Mouse (Mus musculus) layer of hippocampus, adult 8-10 months (tissue): ENCODE measurements around the gene Adprm. TPM values are rescaled to one million over a fixed set of nuclear protein-coding genes. Genes with fewer than 3 reads are reported as not detected.
A peak's percentile ranks its signal among the peaks of the same experiment; 100 is the strongest.
"Not testable (repeated sequence)": the region's sequence is repeated elsewhere in the genome, so short reads cannot be mapped to it uniquely, and the experiment has no call there.

Source experiments
- DNase-seq, 2 experiments: peaks; one replicate each; pipeline ENCODE4 v3.0.0; 2022; ENCODE audit warnings: low spot score in 2 of 2
- total RNA-seq, 4 experiments: library from RNA; stranded (reverse); gene quantifications; 2 replicates each; pipeline ENCODE4 v1.2.4; 2022

The Adprm gene
- total RNA-seq = 10 to 100 TPM; 24.0 to 31.6 (median 29.5) TPM

- peak; percentile 79 to 84 for DNase-seq
These were observed at the start of gene Adprm, which contains the start of gene Sco1 for GRCm38 (mm10) chr11:67052321-67052952. Adprm (minus strand) TSS chr11:67052594. Sco1 (plus strand) TSS chr11:67052670.

DNA sequence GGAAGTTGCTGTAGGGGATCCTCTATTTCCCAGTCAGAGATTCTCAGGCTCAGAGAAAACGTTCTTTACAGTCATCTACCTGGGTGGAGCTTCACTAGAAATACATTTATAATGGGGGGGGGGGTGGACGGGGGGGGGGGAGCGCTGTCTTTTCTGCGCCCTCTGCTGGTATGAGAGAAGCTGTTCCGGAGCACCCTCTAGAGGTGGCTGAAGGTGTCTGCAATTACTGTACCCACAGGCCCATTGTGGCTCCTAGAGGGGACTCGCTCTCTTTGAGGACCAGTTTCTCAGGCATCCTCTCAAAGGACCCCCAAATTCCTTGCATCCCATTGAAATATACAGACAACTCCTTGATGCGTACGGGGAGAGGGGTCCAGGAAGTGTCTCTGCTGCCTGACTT, 49.3 kb upstream of the Adprm start:
- DNase-seq = peak in 1 of 2 experiments; percentile 57

- peak in 1 of 2 experiments; percentile 45 for DNase-seq
These were observed 47.8 kb upstream of the Adprm start for GRCm38 (mm10) chr11:67100169-67100568.

DNA sequence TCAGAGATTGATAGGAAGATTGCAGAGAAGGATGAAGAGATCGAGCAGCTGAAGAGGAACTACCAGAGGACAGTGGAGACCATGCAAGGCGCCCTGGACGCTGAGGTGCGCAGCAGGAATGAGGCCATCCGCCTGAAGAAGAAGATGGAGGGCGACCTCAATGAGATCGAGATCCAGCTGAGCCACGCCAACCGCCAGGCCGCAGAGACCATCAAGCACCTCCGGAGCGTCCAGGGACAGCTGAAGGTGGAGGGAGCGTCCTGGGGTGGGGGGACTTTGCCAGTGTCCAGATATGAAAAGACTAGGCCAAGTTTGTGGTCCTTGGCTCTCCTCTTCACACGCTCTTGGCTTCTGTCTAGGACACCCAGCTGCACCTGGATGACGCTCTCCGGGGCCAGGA, 46.8 kb upstream of the Adprm start:
- DNase-seq = no peak

DNA sequence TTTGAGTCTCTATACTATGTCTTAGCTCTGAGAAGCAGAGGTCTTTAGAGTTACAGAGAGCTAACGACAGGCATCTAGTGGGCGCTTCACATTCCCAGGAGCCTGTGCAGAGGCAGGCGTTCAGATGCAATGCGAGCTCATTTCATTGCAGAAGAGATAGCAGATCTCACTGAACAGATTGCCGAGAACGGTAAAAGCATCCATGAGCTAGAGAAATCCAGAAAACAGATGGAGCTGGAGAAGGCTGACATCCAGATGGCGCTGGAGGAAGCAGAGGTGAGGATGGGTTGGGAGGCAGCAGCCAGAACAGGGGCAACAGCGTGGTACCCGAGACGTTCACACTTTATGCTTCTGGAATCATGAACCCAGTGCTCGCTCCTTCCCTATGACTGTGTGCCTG, 46.0 kb upstream of the Adprm start:
- DNase-seq = peak; percentile 61 to 66

- no peak for DNase-seq
These were observed 45.3 kb upstream of the Adprm start for GRCm38 (mm10) chr11:67097709-67098108.

DNA sequence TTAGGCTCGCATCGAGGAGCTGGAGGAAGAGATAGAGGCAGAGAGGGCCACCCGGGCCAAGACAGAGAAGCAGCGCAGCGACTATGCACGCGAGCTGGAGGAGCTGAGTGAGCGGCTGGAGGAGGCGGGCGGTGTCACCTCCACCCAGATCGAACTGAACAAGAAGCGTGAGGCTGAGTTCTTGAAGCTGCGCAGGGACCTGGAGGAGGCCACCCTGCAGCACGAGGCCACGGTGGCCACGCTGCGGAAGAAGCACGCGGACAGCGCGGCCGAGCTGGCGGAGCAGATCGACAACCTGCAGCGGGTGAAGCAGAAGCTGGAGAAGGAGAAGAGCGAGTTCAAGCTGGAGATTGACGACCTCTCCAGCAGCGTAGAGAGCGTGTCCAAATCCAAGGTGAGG, 42.1 kb upstream of the Adprm start:
- no peak for DNase-seq

- DNase-seq = no peak
These were observed 41.3 kb upstream of the Adprm start for GRCm38 (mm10) chr11:67093652-67094051.

DNA sequence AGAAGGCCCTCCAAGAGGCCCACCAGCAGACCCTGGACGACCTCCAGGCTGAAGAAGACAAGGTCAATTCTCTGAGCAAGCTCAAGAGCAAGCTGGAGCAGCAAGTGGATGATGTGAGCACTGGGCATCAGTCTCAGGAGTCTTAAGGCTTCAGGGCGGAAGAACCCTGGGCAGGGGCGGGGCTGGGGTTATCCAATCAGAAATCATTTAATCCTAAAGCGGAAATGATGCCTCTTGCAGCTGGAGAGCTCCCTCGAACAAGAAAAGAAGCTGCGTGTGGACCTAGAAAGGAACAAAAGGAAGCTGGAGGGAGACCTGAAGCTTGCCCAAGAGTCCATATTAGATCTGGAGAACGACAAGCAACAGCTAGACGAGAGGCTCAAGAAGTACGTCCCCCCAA, 40.8 kb upstream of the Adprm start:
- no peak for DNase-seq

- DNase-seq = not testable (repeated sequence)
These were observed 40.0 kb upstream of the Adprm start for GRCm38 (mm10) chr11:67092354-67092753.

DNA sequence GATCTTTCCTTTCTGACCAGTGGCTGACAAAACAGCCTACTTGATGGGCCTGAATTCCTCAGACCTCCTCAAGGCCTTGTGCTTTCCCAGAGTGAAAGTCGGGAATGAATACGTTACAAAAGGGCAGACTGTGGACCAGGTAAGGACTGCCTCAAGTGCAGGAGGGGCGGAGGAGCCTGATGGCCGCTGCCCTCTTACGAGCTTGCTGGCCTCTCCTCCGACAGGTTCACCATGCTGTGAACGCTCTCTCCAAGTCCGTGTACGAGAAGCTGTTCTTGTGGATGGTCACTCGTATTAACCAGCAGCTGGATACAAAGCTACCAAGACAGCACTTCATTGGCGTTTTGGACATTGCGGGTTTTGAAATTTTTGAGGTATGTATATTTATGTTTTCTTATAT, 34.8 kb upstream of the Adprm start:
- DNase-seq = no peak

GRCm38 (mm10) chr11:67086467-67087164, 34.2 kb upstream of the Adprm start:
- DNase-seq = no peak

DNA sequence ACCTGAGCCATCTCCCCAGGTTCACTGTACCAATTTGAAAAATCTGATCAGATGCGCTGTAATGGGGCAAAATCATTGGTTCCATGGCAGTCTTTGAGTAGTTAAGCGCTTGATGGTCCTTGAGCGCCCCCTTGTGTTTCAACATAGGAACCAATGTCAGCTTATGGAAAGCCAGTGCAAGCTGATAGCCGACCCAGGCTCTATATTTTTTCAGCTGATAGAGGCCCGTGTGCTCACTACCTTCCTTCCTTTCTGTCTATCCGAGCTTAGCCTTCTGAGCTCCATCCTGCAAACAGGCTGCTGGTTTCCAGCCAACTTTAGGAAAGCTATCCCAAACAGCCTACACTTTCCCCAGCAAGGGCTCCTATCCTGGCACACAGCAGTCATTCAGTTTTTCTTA, 33.1 kb upstream of the Adprm start:
- peak; percentile 46 to 71 for DNase-seq

GRCm38 (mm10) chr11:67083712-67084340, 31.4 kb upstream of the Adprm start:
- no peak for DNase-seq

DNA sequence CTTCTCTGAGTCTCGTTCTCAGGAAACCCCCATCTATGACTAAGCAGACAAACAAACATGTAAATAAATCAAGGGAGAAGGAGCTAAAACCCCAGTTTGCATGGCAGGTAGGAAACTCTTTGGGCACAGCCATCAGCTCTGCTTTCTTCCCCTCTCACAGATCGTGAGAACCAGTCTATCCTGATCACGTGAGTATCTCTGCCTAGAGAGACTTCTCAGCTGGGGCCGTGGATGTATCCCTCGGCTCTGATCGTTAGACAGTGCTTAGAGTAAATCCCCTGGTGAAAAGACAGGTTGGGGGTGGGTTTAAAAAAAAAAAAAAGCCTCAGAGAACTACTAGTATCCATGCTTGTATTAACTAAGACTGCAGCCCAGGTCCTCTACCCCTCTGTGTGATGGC, 30.8 kb upstream of the Adprm start:
- DNase-seq = no peak

- DNase-seq = no peak
These were observed 30.4 kb upstream of the Adprm start for GRCm38 (mm10) chr11:67082793-67083192.

DNA sequence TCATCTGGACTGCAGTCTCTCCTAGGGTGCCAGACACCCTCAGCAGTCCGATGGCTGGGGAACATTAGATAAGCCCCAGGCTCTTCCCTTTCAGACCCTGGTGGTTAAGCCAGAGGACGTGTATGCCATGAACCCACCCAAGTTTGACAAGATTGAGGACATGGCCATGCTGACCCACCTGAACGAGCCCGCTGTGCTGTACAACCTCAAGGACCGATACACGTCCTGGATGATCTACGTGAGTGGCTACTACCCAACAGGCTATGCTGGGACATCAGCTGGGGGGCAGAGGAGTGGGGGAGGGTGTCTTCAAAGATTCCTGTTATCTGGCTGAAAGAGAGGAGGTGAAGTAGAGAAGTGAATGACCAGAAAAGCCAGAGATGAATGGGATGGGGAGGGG, 29.8 kb upstream of the Adprm start:
- DNase-seq = no peak

DNA sequence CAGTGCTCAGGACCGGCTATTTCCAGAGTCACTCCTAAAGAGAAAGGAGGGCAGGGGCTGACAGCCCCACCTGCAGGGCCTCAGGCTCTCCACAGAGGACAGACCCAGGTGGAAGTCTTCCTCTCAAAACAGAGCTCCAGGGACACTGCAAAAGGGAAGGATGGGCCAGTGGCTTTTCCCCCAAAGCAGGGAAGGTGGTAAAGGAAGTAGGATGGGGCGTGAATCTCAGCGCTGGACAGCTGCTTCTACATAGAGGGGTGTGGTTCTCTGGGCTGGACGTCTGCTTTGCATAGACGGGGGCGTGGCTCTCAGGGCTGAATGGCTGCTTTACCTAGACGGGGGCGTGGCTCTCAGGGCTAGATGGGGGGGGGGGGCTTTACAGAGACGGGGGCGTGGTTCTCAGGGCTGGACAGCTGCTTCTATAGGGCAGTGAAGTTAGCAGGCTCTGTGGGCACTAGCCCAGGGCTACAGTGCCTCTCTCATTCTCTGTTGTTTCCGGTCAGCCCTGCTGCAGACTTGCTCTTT, 28.8 kb upstream of the Adprm start:
- DNase-seq = no peak

DNA sequence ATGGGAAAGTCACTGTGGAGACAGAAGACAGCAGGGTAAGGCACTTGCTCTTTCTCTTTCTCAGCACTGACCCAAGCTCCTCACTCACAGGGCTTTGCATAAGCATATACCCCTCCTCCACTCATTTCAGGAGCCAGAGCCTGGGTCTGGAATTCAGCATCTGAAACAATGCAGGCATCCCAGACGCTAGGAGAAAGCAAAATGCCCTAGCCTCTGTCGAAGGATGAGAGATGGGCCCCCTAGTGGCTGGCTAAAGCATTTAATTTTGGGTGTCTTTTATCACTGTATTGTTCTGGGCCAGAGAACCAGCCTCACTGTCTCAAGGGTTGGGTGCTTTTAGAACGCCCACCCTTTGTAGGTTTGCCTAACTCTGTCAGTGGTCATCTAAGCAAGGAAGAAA, 27.8 kb upstream of the Adprm start:
- DNase-seq = peak in 1 of 2 experiments; percentile 41

- DNase-seq = no peak
These were observed 27.3 kb upstream of the Adprm start for GRCm38 (mm10) chr11:67079740-67080139.

DNA sequence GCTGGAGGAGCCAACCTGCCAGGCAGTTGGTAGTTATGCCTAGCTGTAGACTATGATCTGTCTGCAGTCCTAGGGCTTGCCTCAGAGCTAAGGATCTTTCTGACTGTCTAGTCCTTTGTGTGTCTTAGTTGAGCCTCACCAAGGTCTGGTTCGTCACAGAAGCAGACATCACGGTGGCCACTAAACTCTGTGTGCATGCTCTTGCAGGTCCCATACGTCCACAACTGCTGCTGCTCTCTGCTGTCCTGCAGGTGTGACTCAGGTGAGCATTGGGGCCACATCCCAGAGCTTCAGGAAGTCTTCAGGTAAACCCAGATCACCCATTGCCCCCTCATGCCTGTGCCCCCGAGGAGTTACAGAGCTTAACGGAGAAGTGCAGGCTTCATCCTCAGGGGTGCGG, 26.5 kb upstream of the Adprm start:
- DNase-seq = no peak

DNA sequence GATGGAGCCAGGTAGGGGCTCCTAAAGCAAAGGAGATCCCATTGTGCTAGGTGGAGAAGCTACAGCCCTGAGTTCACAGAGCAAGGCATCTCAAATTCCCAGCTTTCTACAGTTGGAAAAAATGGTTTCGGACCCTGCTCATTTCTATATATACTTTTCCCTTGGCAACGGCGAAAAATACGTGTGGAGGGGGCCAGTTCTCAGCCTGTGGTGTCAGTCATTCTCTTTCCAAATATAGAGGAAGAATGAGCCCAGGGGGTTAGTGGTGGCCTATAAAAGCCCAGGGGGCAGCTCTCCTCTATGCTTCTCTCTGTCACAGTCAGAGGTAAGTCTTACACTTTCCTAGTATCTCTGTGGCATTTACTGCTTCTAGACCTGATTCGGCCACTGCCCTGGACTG, 25.6 kb upstream of the Adprm start, which contains the start of gene Myh3:
TSS of gene Myh3 (plus strand) at position 301 of the 400 bp plus-strand sequence.
- DNase-seq = no peak
